Mouse (Mus musculus): ENCODE measurements at regions not wholly inside any gene's neighbourhood (a gene's known extent, or its start where the extent isn't known, plus 50 kb on each side); places are given as distances from the start of the nearest gene placed in this dataset.
A peak's percentile ranks its signal among the peaks of the same experiment; 100 is the strongest.

DNA sequence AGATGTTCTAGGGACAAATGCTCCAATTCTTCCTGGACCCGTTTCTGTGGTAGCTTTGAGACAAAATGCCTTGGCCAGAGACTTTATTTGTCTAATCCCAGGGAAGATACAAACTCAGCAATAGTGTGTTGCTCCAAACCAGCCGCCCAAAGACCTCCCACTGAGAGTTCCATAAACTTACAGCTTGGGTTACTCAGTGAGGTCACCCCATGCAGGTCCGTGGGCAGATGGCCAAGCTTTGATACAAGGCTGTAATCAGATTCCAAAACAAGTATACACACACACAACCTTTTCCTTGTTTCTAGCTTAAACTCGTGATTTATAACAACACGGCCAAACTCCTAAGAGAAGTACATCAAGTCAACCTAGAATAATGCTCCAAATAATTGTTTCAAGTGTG, 64.6 kb upstream of the Hspb3 start:
- peak in 1 of 2 experiments; percentile 10 for DNase-seq
- H3K27ac ChIP-seq (ENCODE audit: insufficient read depth, low read length): no peak overlapping the region
- no peak overlapping the region for H3K4me3 ChIP-seq (replicated peaks; ENCODE audit: insufficient read depth, low read depth, low read length)
- WGBS: 25% methylated on average over 5 of the region's 5 CpGs
- TF ChIP-seq POLR2A (IDR thresholded peaks at IDR 0.05; ENCODE audit: borderline replicate concordance, insufficient read depth, low read length): no peak
- H3K4me1 ChIP-seq (ENCODE audit: control insufficient read depth, insufficient read depth, low read length): no peaks in the 10 kb centered on the region
- no peaks in the 10 kb centered on the region for H3K27me3 ChIP-seq (ENCODE audit: control insufficient read depth, insufficient read depth, low read length)

DNA sequence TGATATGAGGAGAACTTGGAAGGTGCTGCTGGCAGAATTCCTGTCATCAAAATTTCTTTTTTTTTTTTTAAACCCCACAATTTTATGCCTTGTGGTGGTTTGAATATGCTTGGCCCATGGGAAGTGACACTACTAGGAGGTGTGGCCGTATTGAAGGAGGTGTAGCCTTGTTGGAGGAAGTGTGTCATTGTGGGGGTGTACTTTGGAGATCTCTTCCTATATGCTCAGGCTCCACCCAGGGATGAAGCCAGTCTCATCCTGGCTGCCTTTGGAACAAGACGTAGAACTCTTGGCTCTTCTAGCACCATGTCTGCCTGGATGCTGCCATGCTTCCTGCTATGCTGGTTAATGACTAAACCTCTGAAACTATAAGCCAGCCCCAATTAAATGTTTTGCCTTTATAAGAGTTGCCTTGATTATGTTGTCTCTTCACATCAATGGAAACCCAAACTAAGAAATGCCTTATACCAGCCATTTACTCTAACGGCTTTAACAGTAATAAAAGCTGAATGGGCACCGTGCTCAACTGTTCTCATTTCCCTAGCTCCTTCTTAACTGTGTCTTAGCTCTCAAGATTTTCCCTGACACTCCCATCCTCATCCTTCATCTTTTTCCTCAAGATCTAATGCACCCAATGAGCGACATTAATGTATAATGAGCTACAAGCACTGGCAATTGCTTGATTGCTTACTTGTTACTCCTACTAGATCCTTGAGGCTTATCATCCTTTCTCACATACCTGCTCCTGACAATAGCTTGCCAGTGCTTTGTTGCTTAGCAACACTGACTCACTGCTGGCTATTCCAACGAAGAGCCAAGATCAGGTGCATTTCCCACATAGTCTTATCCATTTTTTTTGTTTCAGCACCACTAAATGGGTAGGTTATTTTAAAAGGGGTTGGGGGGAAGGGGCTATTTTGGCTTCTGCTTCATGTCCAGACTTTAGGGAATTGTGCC, 61.7 kb upstream of the Hspb3 start:
- no peak overlapping the region for H3K27ac ChIP-seq (ENCODE audit: insufficient read depth, low read length)

DNA sequence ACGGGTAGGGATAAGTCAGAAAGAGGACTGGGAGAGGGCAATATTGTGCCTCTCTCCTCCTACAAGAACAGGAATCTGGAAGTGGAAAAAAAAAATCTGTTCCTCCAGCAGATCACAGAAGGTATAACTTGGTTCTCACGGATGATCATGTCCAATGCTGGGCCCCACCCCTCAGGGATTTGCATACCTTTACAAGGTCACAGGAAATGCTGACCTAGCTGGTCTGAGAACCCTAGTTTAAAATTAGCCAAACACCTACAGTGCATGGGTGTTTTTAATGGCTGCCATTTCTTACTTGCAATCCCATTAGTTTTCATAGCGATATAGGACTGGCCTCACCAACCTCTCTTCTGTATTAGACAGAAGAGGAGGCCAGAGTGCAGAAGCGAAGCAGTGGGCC, 51.8 kb upstream of the Hspb3 start:
- Histone ChIP-seq H3K4me1 (ENCODE audit: control insufficient read depth, insufficient read depth, low read length) (no peaks in the 10 kb centered on the region), H3K27ac (ENCODE audit: insufficient read depth, low read length) (no peak overlapping the region), H3K27me3 (ENCODE audit: control insufficient read depth, insufficient read depth, low read length) (no peaks in the 10 kb centered on the region), H3K4me3 (replicated peaks; ENCODE audit: insufficient read depth, low read depth, low read length) (no peak overlapping the region)
- WGBS: 92% methylated on average over 4 of the region's 4 CpGs
- TF ChIP-seq CTCF (IDR thresholded peaks at IDR 0.05; ENCODE audit: borderline replicate concordance, insufficient read depth, low read depth, low read length) (no peak), POLR2A (IDR thresholded peaks at IDR 0.05; ENCODE audit: borderline replicate concordance, insufficient read depth, low read length) (no peak)
- DNase-seq: no peak

More for the DNA sequence above, 61.7 kb upstream of the Hspb3 start:
- H3K27me3 ChIP-seq (ENCODE audit: control insufficient read depth, insufficient read depth, low read length): no peaks in the 10 kb centered on the region
- no peak for DNase-seq
- TF ChIP-seq POLR2A (IDR thresholded peaks at IDR 0.05; ENCODE audit: borderline replicate concordance, insufficient read depth, low read length) (no peak), CTCF (IDR thresholded peaks at IDR 0.05; ENCODE audit: borderline replicate concordance, insufficient read depth, low read depth, low read length) (no peak)
- WGBS: 79% methylated on average over 6 of the region's 6 CpGs
- H3K4me1 ChIP-seq (ENCODE audit: control insufficient read depth, insufficient read depth, low read length): no peaks in the 10 kb centered on the region
- no peak overlapping the region for H3K4me3 ChIP-seq (replicated peaks; ENCODE audit: insufficient read depth, low read depth, low read length)

DNA sequence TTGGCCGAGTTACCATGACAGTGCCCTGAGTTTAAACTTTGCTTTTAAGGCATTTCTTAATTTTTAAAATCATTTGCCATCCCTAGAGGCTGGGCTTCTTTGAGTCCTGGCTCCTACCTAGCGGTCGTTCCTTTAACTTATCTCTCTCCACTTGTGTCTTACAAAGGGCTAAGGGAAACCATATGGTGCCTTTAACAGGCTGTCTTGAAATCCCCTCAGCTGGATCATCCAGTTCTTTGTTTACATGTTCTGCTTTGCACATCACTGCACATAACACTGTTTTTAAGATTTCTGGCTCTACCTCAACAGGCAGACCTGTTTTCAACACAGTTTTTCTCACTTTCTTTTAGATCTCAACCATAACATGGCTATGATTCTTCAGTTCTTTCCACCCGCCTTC, 50.4 kb upstream of the Hspb3 start:
- Histone ChIP-seq H3K27ac (ENCODE audit: insufficient read depth, low read length) (no peak overlapping the region), H3K4me1 (ENCODE audit: control insufficient read depth, insufficient read depth, low read length) (no peaks in the 10 kb centered on the region), H3K4me3 (replicated peaks; ENCODE audit: insufficient read depth, low read depth, low read length) (no peak overlapping the region), H3K27me3 (ENCODE audit: control insufficient read depth, insufficient read depth, low read length) (no peaks in the 10 kb centered on the region)
- TF ChIP-seq POLR2A (IDR thresholded peaks at IDR 0.05; ENCODE audit: borderline replicate concordance, insufficient read depth, low read length): no peak
- TF ChIP-seq CTCF (IDR thresholded peaks at IDR 0.05; ENCODE audit: borderline replicate concordance, insufficient read depth, low read depth, low read length): no peak
- WGBS: 65% methylated on average over 4 of the region's 4 CpGs
- no peak for DNase-seq
